Mouse (Mus musculus): Measurements from ENCODE around the gene Tyrp1.

DNA sequence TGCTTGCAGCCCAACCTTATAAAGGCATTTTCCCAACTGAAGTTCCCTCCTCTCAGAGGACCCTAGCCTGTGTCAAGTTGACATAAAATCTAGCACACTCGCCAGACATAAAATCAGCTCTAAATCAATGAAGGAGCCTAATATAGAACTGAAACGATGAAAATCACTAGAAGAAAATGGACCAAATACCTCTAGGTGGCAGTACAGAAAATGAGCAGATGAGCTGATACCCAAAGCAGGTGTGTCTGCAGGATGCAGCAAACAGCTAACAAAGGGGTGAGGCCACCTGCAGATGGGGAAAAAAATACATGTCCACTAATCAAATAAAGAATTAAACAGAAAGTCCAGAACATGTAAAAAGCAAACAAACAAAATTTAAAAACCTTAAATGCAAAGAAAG lies 35.7 kb downstream of the Tyrp1 start:
- TF ChIP-seq POLR2A (IDR thresholded peaks at IDR 0.05; ENCODE audit: extremely low read depth, insufficient read depth, low read length) (no peak), CTCF (IDR thresholded peaks at IDR 0.05; ENCODE audit: extremely low read depth, insufficient read depth, low read length) (peak; percentile 19; the same call in 1 of the 2 replicates)

Measured in cortical plate, adult 2 months (tissue).